Mouse (Mus musculus) kidney, embryonic 15.5 days (tissue): ENCODE data around the gene Trappc2l. TPM values are rescaled to one million over a fixed set of nuclear protein-coding genes. Genes with fewer than 3 reads are reported as not detected.

Experiments used
- ATAC-seq: fragments of 200-750 bp; cut with Nextera tagmentation; replicated peaks from 2 replicates; pipeline ENCODE4 v1.8.0; 2017; ENCODE audit warnings: moderate TSS enrichment; ENCODE audit not compliant: low FRiP score
- H3K27ac ChIP-seq: fragments of 300-500 bp; sonication (generic); 2 replicates; pipeline ENCODE4 v1.5.1; 2015; ENCODE audit warnings: mild to moderate bottlenecking, inconsistent platforms
- H3K27me3 ChIP-seq: fragments of 300-500 bp; sonication (generic); 2 replicates; pipeline ENCODE4 v1.6.1; 2015; ENCODE audit warnings: inconsistent platforms
- H3K36me3 ChIP-seq: fragments of 300-500 bp; sonication (generic); 2 replicates; pipeline ENCODE4 v1.6.1; 2015; ENCODE audit warnings: inconsistent platforms
- H3K4me1 ChIP-seq: fragments of 300-500 bp; sonication (generic); 2 replicates; pipeline ENCODE4 v1.6.1; 2015; ENCODE audit warnings: inconsistent platforms
- H3K4me2 ChIP-seq: fragments of 300-500 bp; sonication (generic); 2 replicates; pipeline ENCODE4 v1.6.1; 2015; ENCODE audit warnings: moderate library complexity, mild to moderate bottlenecking, inconsistent platforms
- H3K4me3 ChIP-seq: fragments of 300-500 bp; sonication (generic); replicated peaks from 2 replicates; pipeline ENCODE4 v1.5.1; 2015; ENCODE audit warnings: mild to moderate bottlenecking, inconsistent platforms
- H3K9ac ChIP-seq: fragments of 300-500 bp; sonication (generic); 2 replicates; pipeline ENCODE4 v1.6.1; 2015; ENCODE audit warnings: mild to moderate bottlenecking, inconsistent platforms
- H3K9me3 ChIP-seq: fragments of 300-500 bp; sonication (generic); replicated peaks from 2 replicates; pipeline ENCODE4 v1.6.1; 2016; ENCODE audit warnings: inconsistent platforms
- WGBS: fragments of 180-500 bp; shearing (Covaris S2); methylation state at CpG from one replicate; pipeline ENCODE4 v1.1.7; 2015; ENCODE audit warnings: mixed read lengths; 5-methylcytosine and 5-hydroxymethylcytosine counted together
- polyA plus RNA-seq: library from polyadenylated mRNA; unstranded; fragments of >200 nt; fragmentation: Nextera tagmentation; extraction: Ambion mirVana; gene quantifications from 2 replicates; pipeline ENCODE4 v1.2.1, GENCODE M21; 2015

The Trappc2l gene
- polyA plus RNA-seq = 51.8 and 54.8 TPM in 2 replicates

- Histone ChIP-seq H3K4me2 (peak within 1 kb of the TSS; percentile 83), H3K27me3 (no peaks in the 10 kb centered on the region), H3K4me1 (peaks cover 29% of the 10 kb centered on the region), H3K27ac (peak within 1 kb of the TSS; percentile 90), H3K9ac (peak within 1 kb of the TSS; percentile 58), H3K9me3 (no peaks in the 10 kb centered on the region), H3K36me3 (peaks cover 12% of the 10 kb centered on the region; the same call in 1 of the 2 replicates), H3K4me3 (peak within 1 kb of the TSS; percentile 77)
- peak; percentile 97 for ATAC-seq
- WGBS = under 1% methylated on average over 56 of the region's 57 CpGs
Measured at GRCm38 (mm10) chr8:122611295-122612133, at the start of gene Trappc2l, which contains the start of gene Galns. TSS of gene Trappc2l (plus strand) at chr8:122611640. TSS of gene Galns (minus strand) at chr8:122611463.

GRCm38 (mm10) chr8:122564363-122565352, 46.8 kb upstream of the Trappc2l start:
- Histone ChIP-seq H3K4me1 (peaks cover 28% of the 10 kb centered on the region), H3K27me3 (no peaks in the 10 kb centered on the region), H3K4me2 (peak overlapping the region; percentile 6; the same call in 1 of the 2 replicates), H3K27ac (peak overlapping the region; percentile 46), H3K36me3 (peaks cover 5% of the 10 kb centered on the region), H3K4me3 (no peak overlapping the region), H3K9me3 (no peaks in the 10 kb centered on the region), H3K9ac (no peak overlapping the region)
- 67% methylated on average over 25 of the region's 25 CpGs for WGBS
- ATAC-seq = no peak

- peak overlapping the region; percentile 90 for H3K9ac ChIP-seq
- H3K27ac ChIP-seq = peak overlapping the region; percentile 97
- H3K27me3 ChIP-seq = no peaks in the 10 kb centered on the region
- 43% methylated on average over 6 of the region's 6 CpGs for WGBS
- ATAC-seq = no peak
- peaks cover 26% of the 10 kb centered on the region for H3K36me3 ChIP-seq
- H3K4me1 ChIP-seq = peaks cover 35% of the 10 kb centered on the region
- H3K4me3 ChIP-seq = peak overlapping the region; percentile 91
- no peaks in the 10 kb centered on the region for H3K9me3 ChIP-seq
- peak overlapping the region; percentile 83 for H3K4me2 ChIP-seq
Measured at GRCm38 (mm10) chr8:122566766-122567165, 44.7 kb upstream of the Trappc2l start.

- ATAC-seq = peak; percentile 95
- no peaks in the 10 kb centered on the region for H3K9me3 ChIP-seq
- H3K4me3 ChIP-seq = peak within 1 kb of the TSS; percentile 91
- H3K9ac ChIP-seq = peak within 1 kb of the TSS; percentile 90
- H3K36me3 ChIP-seq = peaks cover 34% of the 10 kb centered on the region
- peak within 1 kb of the TSS; percentile 83 for H3K4me2 ChIP-seq
- peaks cover 35% of the 10 kb centered on the region for H3K4me1 ChIP-seq
- WGBS = under 1% methylated on average over 62 of the region's 62 CpGs
- H3K27me3 ChIP-seq = no peaks in the 10 kb centered on the region
- peak within 1 kb of the TSS; percentile 97 for H3K27ac ChIP-seq
Measured at GRCm38 (mm10) chr8:122567361-122568108, 43.9 kb upstream of the Trappc2l start, which contains the start of gene Cdt1. TSS of gene Cdt1 (plus strand) at chr8:122568015.

DNA sequence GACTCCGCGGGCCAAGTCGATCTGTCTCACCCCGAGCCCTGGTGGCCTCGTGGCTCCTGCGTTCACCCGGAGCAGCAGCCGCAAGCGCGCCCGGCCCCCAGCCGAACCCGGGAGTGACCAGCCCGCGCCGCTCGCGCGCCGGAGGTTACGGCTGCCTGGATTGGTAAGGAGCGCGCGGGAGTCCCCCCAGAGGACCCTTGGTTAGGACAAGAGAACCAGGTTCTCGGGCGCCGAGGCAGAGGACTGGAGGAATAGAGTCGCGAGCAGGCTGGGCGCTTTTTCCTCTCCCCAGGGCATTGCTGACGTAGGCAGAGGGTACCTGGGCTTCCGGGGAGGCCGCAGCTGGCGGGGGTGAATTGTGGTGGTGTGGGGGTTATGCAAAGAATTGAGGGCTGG, 43.3 kb upstream of the Trappc2l start:
- Histone ChIP-seq H3K27me3 (no peaks in the 10 kb centered on the region), H3K4me2 (peak overlapping the region; percentile 83), H3K36me3 (peaks cover 40% of the 10 kb centered on the region), H3K9ac (peak overlapping the region; percentile 90), H3K4me3 (peak overlapping the region; percentile 91), H3K4me1 (peaks cover 37% of the 10 kb centered on the region), H3K27ac (peak overlapping the region; percentile 97), H3K9me3 (no peaks in the 10 kb centered on the region)
- 0% methylated on average over 34 of the region's 34 CpGs for WGBS
- ATAC-seq = peak; percentile 41

DNA sequence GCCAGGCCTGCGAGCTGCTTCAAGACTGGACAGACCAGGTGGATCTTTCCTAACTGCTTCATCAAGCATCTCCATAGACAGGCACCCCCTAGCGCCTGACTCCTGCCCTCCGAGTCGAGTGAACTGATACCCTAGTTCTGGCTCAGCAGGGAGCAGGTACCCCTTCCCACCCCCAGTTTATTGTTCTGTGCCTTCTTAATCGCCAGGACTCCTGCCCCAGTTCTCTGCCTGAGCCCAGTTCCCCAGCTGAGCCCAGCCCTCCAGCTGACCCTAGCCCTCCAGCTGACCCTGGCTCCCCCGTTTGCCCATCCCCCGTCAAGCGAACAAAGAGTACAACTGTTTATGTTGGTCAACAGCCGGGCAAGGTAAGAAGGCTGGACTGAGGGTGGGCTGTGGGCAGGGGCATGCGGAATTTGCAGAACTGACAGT, 42.5 kb upstream of the Trappc2l start:
- no peaks in the 10 kb centered on the region for H3K27me3 ChIP-seq
- peak overlapping the region; percentile 37; the same call in 1 of the 2 replicates for H3K27ac ChIP-seq
- WGBS = 8% methylated on average over 10 of the region's 10 CpGs
- no peak for ATAC-seq
- no peaks in the 10 kb centered on the region for H3K9me3 ChIP-seq
- peaks cover 47% of the 10 kb centered on the region for H3K36me3 ChIP-seq
- peak overlapping the region; percentile 90 for H3K9ac ChIP-seq
- H3K4me3 ChIP-seq = peak overlapping the region; percentile 91
- H3K4me1 ChIP-seq = peaks cover 42% of the 10 kb centered on the region
- peak overlapping the region; percentile 83 for H3K4me2 ChIP-seq

DNA sequence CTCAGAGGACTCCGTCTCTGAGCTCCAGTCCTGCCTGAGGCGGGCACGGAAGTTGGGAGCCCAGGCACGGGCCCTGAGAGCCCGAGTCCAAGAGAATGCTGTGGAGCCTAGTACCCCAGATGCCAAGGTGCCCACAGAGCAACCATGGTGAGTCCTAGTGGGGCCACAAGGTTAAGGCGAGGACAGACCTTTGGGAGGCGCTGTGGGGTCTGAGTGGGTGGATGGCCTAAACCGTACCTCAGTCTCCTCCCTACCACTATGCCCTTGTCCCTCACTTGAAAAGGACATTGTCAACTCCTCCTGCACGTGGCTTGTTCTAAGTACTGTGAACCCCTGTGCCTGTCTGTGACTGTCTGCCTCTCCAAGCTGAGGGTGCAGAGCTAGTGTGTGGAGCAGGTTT, 42.1 kb upstream of the Trappc2l start:
- ATAC-seq = no peak
- H3K27ac ChIP-seq = peak overlapping the region; percentile 37; the same call in 1 of the 2 replicates
- H3K9ac ChIP-seq = peak overlapping the region; percentile 90
- H3K36me3 ChIP-seq = peaks cover 51% of the 10 kb centered on the region
- H3K4me3 ChIP-seq = peak overlapping the region; percentile 91
- no peaks in the 10 kb centered on the region for H3K9me3 ChIP-seq
- no peaks in the 10 kb centered on the region for H3K27me3 ChIP-seq
- WGBS = 65% methylated on average over 9 of the region's 9 CpGs
- peaks cover 47% of the 10 kb centered on the region for H3K4me1 ChIP-seq
- H3K4me2 ChIP-seq = peak overlapping the region; percentile 83

GRCm38 (mm10) chr8:122569996-122570395, 41.4 kb upstream of the Trappc2l start:
- ATAC-seq = no peak
- WGBS = 95% methylated on average over 16 of the region's 16 CpGs
- no peak overlapping the region for H3K4me2 ChIP-seq
- no peak overlapping the region for H3K9ac ChIP-seq
- peaks cover 54% of the 10 kb centered on the region for H3K36me3 ChIP-seq
- no peaks in the 10 kb centered on the region for H3K27me3 ChIP-seq
- H3K27ac ChIP-seq = no peak overlapping the region
- H3K9me3 ChIP-seq = no peaks in the 10 kb centered on the region
- H3K4me3 ChIP-seq = peak overlapping the region; percentile 91; the same call in 1 of the 2 replicates
- H3K4me1 ChIP-seq = peaks cover 53% of the 10 kb centered on the region

DNA sequence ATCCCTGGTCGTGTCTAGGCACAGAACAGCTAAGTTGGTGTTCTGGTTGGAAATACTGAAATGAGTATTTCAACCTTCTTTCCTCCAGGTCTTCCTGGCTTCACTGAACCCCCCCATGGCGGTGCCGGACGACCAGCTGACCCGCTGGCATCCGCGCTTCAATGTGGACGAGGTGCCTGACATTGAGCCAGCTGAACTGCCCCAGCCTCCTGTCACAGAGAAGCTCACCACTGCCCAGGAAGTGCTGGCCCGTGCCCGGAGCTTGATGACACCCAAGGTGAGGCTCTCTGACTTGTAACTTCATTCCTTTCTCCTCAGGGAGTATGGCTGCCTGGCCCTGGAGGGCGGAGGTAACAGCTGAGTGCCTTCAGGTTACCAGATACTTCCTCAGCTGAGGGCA, 40.3 kb upstream of the Trappc2l start:
- Histone ChIP-seq H3K9ac (no peak overlapping the region), H3K27me3 (no peaks in the 10 kb centered on the region), H3K4me2 (no peak overlapping the region), H3K4me1 (peaks cover 65% of the 10 kb centered on the region), H3K36me3 (peaks cover 54% of the 10 kb centered on the region), H3K4me3 (no peak overlapping the region), H3K27ac (no peak overlapping the region), H3K9me3 (no peaks in the 10 kb centered on the region)
- ATAC-seq = no peak
- 89% methylated on average over 11 of the region's 11 CpGs for WGBS

DNA sequence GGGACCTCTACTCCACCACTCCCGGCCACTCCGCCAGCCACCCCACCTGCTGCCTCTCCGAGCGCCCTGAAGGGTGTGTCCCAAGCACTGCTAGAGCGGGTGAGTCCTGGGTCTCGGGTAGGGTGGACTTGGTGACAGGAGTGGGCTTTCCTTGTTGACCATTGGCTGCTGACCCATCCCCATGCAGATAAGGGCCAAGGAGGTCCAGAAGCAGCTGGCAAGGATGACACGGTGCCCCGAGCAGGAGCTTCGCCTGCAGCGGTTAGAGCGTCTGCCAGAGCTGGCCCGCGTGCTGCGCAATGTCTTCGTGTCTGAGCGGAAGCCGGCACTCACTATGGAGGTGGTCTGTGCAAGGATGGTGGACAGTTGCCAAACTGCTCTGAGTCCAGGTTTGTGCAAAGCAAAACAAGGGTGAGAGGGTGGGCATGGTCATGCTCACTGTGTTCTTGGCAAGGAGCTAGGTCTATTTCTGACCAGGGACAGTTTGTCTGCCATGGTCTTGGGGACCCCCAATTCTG, 39.6 kb upstream of the Trappc2l start:
- Histone ChIP-seq H3K4me1 (peaks cover 64% of the 10 kb centered on the region), H3K9me3 (no peaks in the 10 kb centered on the region), H3K27me3 (no peaks in the 10 kb centered on the region), H3K4me2 (no peak overlapping the region), H3K4me3 (no peak overlapping the region), H3K9ac (no peak overlapping the region), H3K36me3 (peaks cover 54% of the 10 kb centered on the region), H3K27ac (no peak overlapping the region)
- ATAC-seq = no peak
- 93% methylated on average over 17 of the region's 17 CpGs for whole genome bisulfite sequencing

DNA sequence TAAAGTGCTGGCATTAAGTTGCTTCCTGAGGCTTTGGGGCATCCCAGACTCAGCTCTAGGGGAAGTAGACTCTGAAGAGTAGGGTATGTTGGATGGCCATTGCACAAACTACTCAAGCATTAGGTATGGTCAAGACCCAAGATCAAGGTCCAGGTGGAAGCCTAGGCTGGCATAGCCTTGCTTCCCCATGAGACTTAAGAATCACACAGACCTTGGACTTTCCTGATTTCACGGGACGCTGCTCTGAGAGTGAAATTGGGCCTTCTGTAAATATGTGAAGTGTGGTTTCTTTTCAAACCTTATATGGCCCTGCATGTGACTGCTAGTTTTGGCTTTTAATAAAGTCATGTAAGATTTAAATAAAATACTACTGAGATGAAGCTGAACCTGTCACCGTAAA, 38.7 kb upstream of the Trappc2l start:
- no peak overlapping the region for H3K9ac ChIP-seq
- H3K4me3 ChIP-seq = no peak overlapping the region
- H3K9me3 ChIP-seq = no peaks in the 10 kb centered on the region
- 0 out of 2 replicates have a peak overlapping the region, but pooled peaks have one; percentile 10 for H3K27ac ChIP-seq
- WGBS = 87% methylated on average over 3 of the region's 3 CpGs
- H3K36me3 ChIP-seq = peaks cover 54% of the 10 kb centered on the region
- ATAC-seq = no peak
- no peak overlapping the region for H3K4me2 ChIP-seq
- peaks cover 66% of the 10 kb centered on the region for H3K4me1 ChIP-seq
- no peaks in the 10 kb centered on the region for H3K27me3 ChIP-seq
